Mouse (Mus musculus): Measurements from ENCODE around the gene Fbxl2. TPM values are rescaled to one million over a fixed set of nuclear protein-coding genes. Genes with fewer than 3 reads are reported as not detected.
A peak's percentile ranks its signal among the peaks of the same experiment; 100 is the strongest.

Fbxl2 gene
- total and polyA plus RNA-seq, 3 experiments: 0.54 to 1.1 (median 0.81) TPM

- H3K4me3 ChIP-seq (replicated peaks in 1 of 3; ENCODE audit: low read depth in 2 of 3, low read length in 2 of 3, poor library complexity in 1 of 3): no peak overlapping the region
- H3K9ac ChIP-seq (ENCODE audit: insufficient read depth, low read depth): no peak overlapping the region
- H3K9me3 ChIP-seq (replicated peaks; ENCODE audit: low read length): no peaks in the 10 kb centered on the region
- 0 out of 2 replicates have a peak overlapping the region, but pooled peaks have one; percentile 57 for H3K4me2 ChIP-seq (ENCODE audit: insufficient read depth, low read depth, poor library complexity, severe bottlenecking)
- no peaks in the 10 kb centered on the region for H3K27me3 ChIP-seq (replicated peaks)
- in situ Hi-C loops (cut with MboI; ENCODE audit: low pct_ligation_motif_present, low pct_unique_long_range_greater_than_20kb, low sequenced_read_pairs): loop anchor here (10.0 kb wide), 1 partner anchor 185 kb away; the partner anchor contains the start of gene Clasp2
- no peak overlapping the region for H3K27ac ChIP-seq (ENCODE audit: insufficient read depth, low read depth)
- H3K79me2 ChIP-seq (replicated peaks; ENCODE audit: control insufficient read depth, extremely low read depth, insufficient read depth, poor library complexity, severe bottlenecking): peaks cover 33% of the 10 kb centered on the region
- TF ChIP-seq E2F4 (IDR thresholded peaks at IDR 0.05; ENCODE audit: insufficient replicate concordance, low read depth, low read length) (no peak), POLR2A (IDR thresholded peaks at IDR 0.05; ENCODE audit: low read depth, low read length) (no peak), CHD2 (IDR thresholded peaks at IDR 0.05; ENCODE audit: low read length) (no peak), ETS1 (conservative IDR thresholded peaks at IDR 0.05; ENCODE audit: low read depth, low read length) (no peak), UBTF (IDR thresholded peaks at IDR 0.05; ENCODE audit: low read depth, low read length) (no peak), USF1 (IDR thresholded peaks at IDR 0.05; ENCODE audit: low read depth, low read length) (no peak), JUND (conservative IDR thresholded peaks at IDR 0.05; ENCODE audit: low read depth, low read length) (no peak), ZMIZ1 (IDR thresholded peaks at IDR 0.05; ENCODE audit: low read depth, low read length) (no peak), MAZ (IDR thresholded peaks at IDR 0.05; ENCODE audit: low read depth, low read length) (no peak), SMC3 (IDR thresholded peaks at IDR 0.05; ENCODE audit: low read depth, low read length) (no peak), ZC3H11A (IDR thresholded peaks at IDR 0.05; ENCODE audit: low read depth, low read length) (no peak), ZNF384 (IDR thresholded peaks at IDR 0.05; ENCODE audit: low read depth, low read length) (no peak), TCF12 (IDR thresholded peaks at IDR 0.05; ENCODE audit: low read depth, low read length) (no peak), EP300 (IDR thresholded peaks at IDR 0.05; ENCODE audit: low read length) (no peak), JUN (IDR thresholded peaks at IDR 0.05; ENCODE audit: insufficient read depth, low read depth, low read length) (no peak), IRF4 (IDR thresholded peaks at IDR 0.05; ENCODE audit: low read depth, low read length) (no peak), GABPA (IDR thresholded peaks at IDR 0.05; ENCODE audit: insufficient replicate concordance, low read depth, low read length) (no peak), MXI1 (IDR thresholded peaks at IDR 0.05; ENCODE audit: low read depth, low read length) (no peak)
- H3K36me3 ChIP-seq (replicated peaks in 1 of 2; ENCODE audit: control insufficient read depth in 1 of 2, insufficient read depth in 1 of 2, low read length in 1 of 2): peaks cover 0 to 2% of the 10 kb centered on the region in 2 experiments
- dilution Hi-C loops (cut with MboI; ENCODE audit: extremely low pct_ligation_motif_present, extremely low pct_unique_long_range_greater_than_20kb, low sequenced_read_pairs): no loop called here
- peaks cover 4 to 40% of the 10 kb centered on the region in 2 experiments; a peak in 2 of 4 replicates for H3K4me1 ChIP-seq (ENCODE audit: control insufficient read depth in 1 of 2, insufficient read depth in 2 of 2)
- DNase-seq (ENCODE audit: extremely low read depth): no peak
Observed at GRCm38 (mm10) chr9:113929676-113930075, 116.3 kb downstream of the Fbxl2 start.

- Histone ChIP-seq H3K9me3 (replicated peaks; ENCODE audit: low read length) (no peaks in the 10 kb centered on the region), H3K27ac (ENCODE audit: insufficient read depth, low read depth) (peak overlapping the region; percentile 73), H3K27me3 (replicated peaks) (no peaks in the 10 kb centered on the region), H3K4me3 (replicated peaks in 1 of 3; ENCODE audit: low read depth in 2 of 3, low read length in 2 of 3, poor library complexity in 1 of 3) (peak overlapping the region in 2 of 3 experiments; percentile 28), H3K4me2 (ENCODE audit: insufficient read depth, low read depth, poor library complexity, severe bottlenecking) (peak overlapping the region; percentile 88; the same call in 1 of the 2 replicates), H3K36me3 (replicated peaks in 1 of 2; ENCODE audit: control insufficient read depth in 1 of 2, insufficient read depth in 1 of 2, low read length in 1 of 2) (peaks cover 3 to 10% of the 10 kb centered on the region in 2 experiments), H3K9ac (ENCODE audit: insufficient read depth, low read depth) (peak overlapping the region; percentile 50; the same call in 1 of the 2 replicates), H3K79me2 (replicated peaks; ENCODE audit: control insufficient read depth, extremely low read depth, insufficient read depth, poor library complexity, severe bottlenecking) (peaks cover 23% of the 10 kb centered on the region), H3K4me1 (ENCODE audit: control insufficient read depth in 1 of 2, insufficient read depth in 2 of 2) (peaks cover 4 to 32% of the 10 kb centered on the region in 2 experiments; a peak in 2 of 4 replicates)
- DNase-seq (ENCODE audit: extremely low read depth): peak; percentile 82
- dilution Hi-C loops (cut with MboI; ENCODE audit: extremely low pct_ligation_motif_present, extremely low pct_unique_long_range_greater_than_20kb, low sequenced_read_pairs): no loop called here
- in situ Hi-C loops (cut with MboI; ENCODE audit: low pct_ligation_motif_present, low pct_unique_long_range_greater_than_20kb, low sequenced_read_pairs): loop anchor here (10.0 kb wide), 1 partner anchor 184 kb away; the partner anchor contains the start of gene Clasp2
- TF ChIP-seq NRF1 (IDR thresholded peaks at IDR 0.05; ENCODE audit: low read depth, low read length) (no peak), USF1 (IDR thresholded peaks at IDR 0.05; ENCODE audit: low read depth, low read length) (no peak), EP300 (IDR thresholded peaks at IDR 0.05; ENCODE audit: low read length) (peak; percentile 64), TBP (conservative IDR thresholded peaks at IDR 0.05; ENCODE audit: low read depth, low read length) (peak; percentile 77; the same call in 1 of the 2 replicates), HCFC1 (IDR thresholded peaks at IDR 0.05; ENCODE audit: low read depth, low read length) (no peak), MXI1 (IDR thresholded peaks at IDR 0.05; ENCODE audit: low read depth, low read length) (no peak), TCF12 (IDR thresholded peaks at IDR 0.05; ENCODE audit: low read depth, low read length) (peak; percentile 28; the same call in 1 of the 2 replicates), RAD21 (IDR thresholded peaks at IDR 0.05; ENCODE audit: low read depth, low read length) (no peak), ZC3H11A (IDR thresholded peaks at IDR 0.05; ENCODE audit: low read depth, low read length) (no peak), POLR2A (IDR thresholded peaks at IDR 0.05; ENCODE audit: low read depth, low read length) (peak; percentile 65; the same call in 1 of the 2 replicates), KAT2A (IDR thresholded peaks at IDR 0.05; ENCODE audit: insufficient replicate concordance, low read length) (no peak), IRF4 (IDR thresholded peaks at IDR 0.05; ENCODE audit: low read depth, low read length) (peak; percentile 89), NELFE (IDR thresholded peaks at IDR 0.05; ENCODE audit: low read depth, low read length) (no peak), CHD2 (IDR thresholded peaks at IDR 0.05; ENCODE audit: low read length) (no peak), RCOR1 (conservative IDR thresholded peaks at IDR 0.05; ENCODE audit: low read depth, low read length) (no peak), JUND (conservative IDR thresholded peaks at IDR 0.05; ENCODE audit: low read depth, low read length) (no peak), PAX5 (IDR thresholded peaks at IDR 0.05; ENCODE audit: low read length) (no peak), SIN3A (IDR thresholded peaks at IDR 0.05; ENCODE audit: low read length) (0 out of 2 replicates have a peak, but pooled peaks have one; percentile 30), ETS1 (conservative IDR thresholded peaks at IDR 0.05; ENCODE audit: low read depth, low read length) (0 out of 2 replicates have a peak, but pooled peaks have one; percentile 26), JUN (IDR thresholded peaks at IDR 0.05; ENCODE audit: insufficient read depth, low read depth, low read length) (no peak), MEF2A (IDR thresholded peaks at IDR 0.05; ENCODE audit: borderline replicate concordance, low read depth, low read length) (no peak), SMC3 (IDR thresholded peaks at IDR 0.05; ENCODE audit: low read depth, low read length) (no peak), MYC (IDR thresholded peaks at IDR 0.05; ENCODE audit: low read depth, low read length) (peak; percentile 75; the same call in 1 of the 2 replicates)
Observed at GRCm38 (mm10) chr9:113928591-113928990, 117.4 kb downstream of the Fbxl2 start.
